Mouse (Mus musculus) spleen, adult 2 months (tissue): Measurements from ENCODE around the gene Fat3. TPM values are rescaled to one million over a fixed set of nuclear protein-coding genes. Genes with fewer than 3 reads are reported as not detected.

Source experiments
- DNase-seq, 2 experiments: peaks; one replicate each; pipeline versions ENCODE4 v3.0.0 to v3.0.0-alpha.2; 2012 to 2021; ENCODE audit warnings: low spot score in 2 of 2, low read depth in 1 of 2
- H3K27ac ChIP-seq: fragments of 200-500 bp; 2 replicates; pipeline ENCODE4 v1.5.1; 2012; ENCODE audit warnings: low read length, inconsistent platforms; ENCODE audit not compliant: insufficient read depth
- H3K27me3 ChIP-seq: fragments of 200-500 bp; 2 replicates; pipeline ENCODE4 v1.6.1; 2012; ENCODE audit warnings: mild to moderate bottlenecking, moderate library complexity, low read length, inconsistent platforms; ENCODE audit not compliant: control insufficient read depth, insufficient read depth
- H3K36me3 ChIP-seq: fragments of 200-500 bp; 2 replicates; pipeline ENCODE4 v1.6.1; 2012; ENCODE audit warnings: mild to moderate bottlenecking, low read length, inconsistent platforms; ENCODE audit not compliant: control insufficient read depth, insufficient read depth
- H3K4me1 ChIP-seq: fragments of 200-500 bp; 2 replicates; pipeline ENCODE4 v1.6.1; 2011; ENCODE audit warnings: inconsistent platforms; ENCODE audit not compliant: control insufficient read depth, insufficient read depth, insufficient read length
- H3K4me3 ChIP-seq: fragments of 200-500 bp; 2 replicates; pipeline ENCODE4 v1.5.1; 2011; ENCODE audit warnings: mild to moderate bottlenecking, inconsistent platforms; ENCODE audit not compliant: insufficient read depth, insufficient read length; ENCODE audit errors: extremely low read depth
- CTCF ChIP-seq: fragments of 200-500 bp; IDR thresholded peaks from 2 replicates; pipeline ENCODE4 v1.5.1; 2011; ENCODE audit warnings: mild to moderate bottlenecking, inconsistent platforms; ENCODE audit not compliant: insufficient read depth, insufficient read length, insufficient replicate concordance; ENCODE audit errors: extremely low read depth
- POLR2A ChIP-seq: fragments of 200-500 bp; IDR thresholded peaks from 2 replicates; pipeline ENCODE4 v1.6.1; 2011; ENCODE audit warnings: low read depth, low read length, inconsistent platforms
- WGBS: fragments of 180-500 bp; shearing (Covaris S2); methylation state at CpG from one replicate; pipeline ENCODE4 v1.1.7; 2018; 5-methylcytosine and 5-hydroxymethylcytosine counted together
- polyA plus RNA-seq: library from polyadenylated mRNA; depleted of rRNA; stranded (reverse); fragments of >200 nt; gene quantifications from 2 replicates; pipeline ENCODE4 v1.2.3, GENCODE M21; 2012

Gene Fat3
- polyA plus RNA-seq, 1 experiment = 0.20 TPM

DNA sequence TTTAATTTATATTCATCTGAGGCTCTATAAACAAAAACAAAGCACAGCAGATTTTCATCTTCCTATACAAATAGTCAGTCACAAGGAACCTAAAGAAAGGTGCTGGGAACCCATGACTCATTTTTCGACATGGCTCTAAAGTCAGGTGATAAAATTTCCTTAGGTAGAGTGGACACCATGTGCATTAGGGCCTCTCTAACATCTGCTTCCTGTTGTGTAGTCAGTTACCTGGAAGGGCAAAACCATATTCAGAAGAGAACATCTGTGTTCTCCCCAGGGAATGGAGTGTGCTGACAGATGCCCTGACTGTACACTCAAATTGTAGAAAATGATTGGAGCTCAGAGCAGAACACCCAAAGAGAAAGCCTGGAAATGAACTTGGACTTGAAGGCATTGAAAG lies 14.9 kb downstream of the Fat3 start:
- TF ChIP-seq CTCF (no peak), POLR2A (no peak)
- Histone ChIP-seq H3K4me3 (no peak overlapping the region), H3K4me1 (no peaks in the 10 kb centered on the region), H3K36me3 (no peaks in the 10 kb centered on the region), H3K27me3 (no peaks in the 10 kb centered on the region), H3K27ac (no peak overlapping the region)
- WGBS = 84% methylated on average over 1 of the region's 1 CpGs
- no peak for DNase-seq

DNA sequence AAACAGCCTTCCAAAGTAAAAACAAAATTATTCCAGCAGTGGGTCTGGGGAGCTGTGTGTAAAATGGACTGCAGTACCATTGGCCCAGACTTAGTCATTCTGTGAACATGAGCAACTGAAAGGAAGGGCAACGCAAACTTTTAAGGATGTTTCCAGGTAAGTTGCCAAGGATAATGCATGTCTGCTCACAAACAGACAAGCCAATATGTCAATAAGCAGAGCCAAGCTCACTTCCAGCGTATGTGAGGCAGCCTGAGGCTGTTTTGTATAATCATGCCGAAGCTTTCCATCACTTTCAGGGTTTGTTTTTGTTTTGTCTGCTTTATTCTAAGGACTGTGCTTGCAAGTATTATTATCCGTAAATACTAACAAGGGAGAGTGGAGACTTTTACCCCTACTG lies 15.9 kb downstream of the Fat3 start:
- TF ChIP-seq POLR2A (no peak), CTCF (no peak)
- DNase-seq = no peak
- no peaks in the 10 kb centered on the region for H3K4me1 ChIP-seq
- WGBS = 80% methylated on average over 4 of the region's 4 CpGs
- H3K36me3 ChIP-seq = no peaks in the 10 kb centered on the region
- no peaks in the 10 kb centered on the region for H3K27me3 ChIP-seq
- no peak overlapping the region for H3K27ac ChIP-seq
- H3K4me3 ChIP-seq = no peak overlapping the region

GRCm38 (mm10) chr9:16484765-16485164 lies 16.3 kb downstream of the Fat3 start:
- H3K36me3 ChIP-seq = no peaks in the 10 kb centered on the region
- TF ChIP-seq POLR2A (no peak), CTCF (no peak)
- no peaks in the 10 kb centered on the region for H3K4me1 ChIP-seq
- no peak overlapping the region for H3K27ac ChIP-seq
- 89% methylated on average over 2 of the region's 2 CpGs for WGBS
- DNase-seq = no peak
- no peaks in the 10 kb centered on the region for H3K27me3 ChIP-seq
- no peak overlapping the region for H3K4me3 ChIP-seq

- no peak overlapping the region for H3K4me3 ChIP-seq
- H3K27me3 ChIP-seq = no peaks in the 10 kb centered on the region
- no peak overlapping the region for H3K27ac ChIP-seq
- WGBS = 85% methylated on average over 3 of the region's 3 CpGs
- no peak for TF ChIP-seq POLR2A
- TF ChIP-seq CTCF = no peak
- DNase-seq = no peak
- no peaks in the 10 kb centered on the region for H3K4me1 ChIP-seq
- H3K36me3 ChIP-seq = no peaks in the 10 kb centered on the region
These were observed 39.6 kb downstream of the Fat3 start for GRCm38 (mm10) chr9:16461491-16461890.

GRCm38 (mm10) chr9:16460591-16460990 lies 40.5 kb downstream of the Fat3 start:
- WGBS = 85% methylated on average over 2 of the region's 2 CpGs
- DNase-seq = no peak
- H3K4me3 ChIP-seq = no peak overlapping the region
- no peaks in the 10 kb centered on the region for H3K4me1 ChIP-seq
- no peak overlapping the region for H3K27ac ChIP-seq
- H3K27me3 ChIP-seq = no peaks in the 10 kb centered on the region
- TF ChIP-seq POLR2A (no peak), CTCF (no peak)
- no peaks in the 10 kb centered on the region for H3K36me3 ChIP-seq

- no peak for DNase-seq
- H3K4me3 ChIP-seq = no peak overlapping the region
- H3K4me1 ChIP-seq = no peaks in the 10 kb centered on the region
- H3K27me3 ChIP-seq = no peaks in the 10 kb centered on the region
- TF ChIP-seq POLR2A (no peak), CTCF (no peak)
- no peaks in the 10 kb centered on the region for H3K36me3 ChIP-seq
- no peak overlapping the region for H3K27ac ChIP-seq
- WGBS = 83% methylated on average over 4 of the region's 4 CpGs
These were observed 59.2 kb downstream of the Fat3 start for GRCm38 (mm10) chr9:16441930-16442329.

DNA sequence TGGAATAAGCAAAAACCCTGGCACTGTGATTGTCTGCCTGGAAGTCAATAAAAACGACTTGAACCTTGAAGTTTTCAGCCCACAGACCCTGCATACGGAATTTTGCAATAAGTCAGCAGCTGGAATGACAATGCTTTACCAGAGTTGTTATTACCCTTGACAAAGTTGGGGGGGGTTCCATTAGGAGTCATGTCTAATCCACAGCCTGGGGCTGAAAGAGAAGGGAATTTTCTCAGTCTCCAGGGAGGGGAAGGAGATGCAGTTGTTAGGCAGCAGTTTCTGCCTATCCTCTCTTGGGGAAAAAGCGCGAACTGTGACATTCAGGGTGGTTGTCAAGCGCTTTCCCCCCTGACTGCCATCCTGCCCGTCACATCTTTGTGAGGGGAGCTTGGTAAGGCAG lies 60.4 kb downstream of the Fat3 start:
- WGBS = 78% methylated on average over 6 of the region's 6 CpGs
- TF ChIP-seq CTCF (no peak), POLR2A (no peak)
- Histone ChIP-seq H3K27me3 (no peaks in the 10 kb centered on the region), H3K4me3 (no peak overlapping the region), H3K36me3 (no peaks in the 10 kb centered on the region), H3K27ac (no peak overlapping the region), H3K4me1 (no peaks in the 10 kb centered on the region)
- DNase-seq = no peak
